Mouse (Mus musculus) stomach, postnatal 0 days (tissue): Measurements from ENCODE around the gene Spdye4b. TPM values are rescaled to one million over a fixed set of nuclear protein-coding genes. Genes with fewer than 3 reads are reported as not detected.
A peak's percentile ranks its signal among the peaks of the same experiment; 100 is the strongest.

Experiments
- ATAC-seq: fragments of 200-750 bp; cut with Nextera tagmentation; 2 replicates; pipeline ENCODE4 v1.8.0; 2017; ENCODE audit not compliant: low FRiP score, low TSS enrichment
- DNase-seq: peaks from one replicate; pipeline ENCODE4 v3.0.0-alpha.2; 2016; ENCODE audit warnings: low spot score
- H3K27ac ChIP-seq: fragments of 300-500 bp; sonication (generic); replicated peaks from 2 replicates; pipeline ENCODE4 v1.5.1; 2014; ENCODE audit warnings: mild to moderate bottlenecking, control low read depth
- H3K27me3 ChIP-seq: fragments of 300-500 bp; sonication (generic); 2 replicates; pipeline ENCODE4 v1.6.1; 2014; ENCODE audit warnings: low read length; ENCODE audit not compliant: control insufficient read depth, insufficient read depth
- H3K36me3 ChIP-seq: fragments of 300-500 bp; sonication (generic); 2 replicates; pipeline ENCODE4 v1.6.1; 2014; ENCODE audit warnings: low read length, mixed read lengths; ENCODE audit not compliant: control insufficient read depth, insufficient read depth
- H3K4me1 ChIP-seq: fragments of 300-500 bp; sonication (generic); replicated peaks from 2 replicates; pipeline ENCODE4 v1.6.1; 2014; ENCODE audit warnings: antibody characterized with exemption; ENCODE audit not compliant: control insufficient read depth, insufficient read depth
- H3K4me2 ChIP-seq: fragments of 300-500 bp; sonication (generic); replicated peaks from 2 replicates; pipeline ENCODE4 v1.6.1; 2014; ENCODE audit warnings: low read depth, mild to moderate bottlenecking, control low read depth, moderate library complexity
- H3K4me3 ChIP-seq: fragments of 300-500 bp; sonication (generic); 2 replicates; pipeline ENCODE4 v1.5.1; 2014; ENCODE audit warnings: low read depth, low read length, control low read depth
- H3K9ac ChIP-seq: fragments of 300-500 bp; sonication (generic); 2 replicates; pipeline ENCODE4 v1.6.1; 2014; ENCODE audit warnings: mild to moderate bottlenecking, low read length, control low read depth, mixed read lengths
- H3K9me3 ChIP-seq: fragments of 300-500 bp; sonication (generic); 2 replicates; pipeline ENCODE4 v1.6.1; 2016; ENCODE audit warnings: low read length; ENCODE audit not compliant: control insufficient read depth
- CTCF ChIP-seq: IDR thresholded peaks from 2 replicates; pipeline ENCODE4 v1.5.1; 2016; ENCODE audit warnings: antibody characterized with exemption, low read depth, mild to moderate bottlenecking, moderate library complexity
- EP300 ChIP-seq: optimal IDR thresholded peaks from 2 replicates; pipeline ENCODE3; 2016; ENCODE audit warnings: antibody characterized with exemption
- WGBS: fragments of 180-500 bp; shearing (Covaris S2); extraction: QIAGEN DNeasy Blood & Tissue Kit; methylation state at CpG from one replicate; pipeline ENCODE4 v1.1.7; 2014; 5-methylcytosine and 5-hydroxymethylcytosine counted together
- microRNA-seq: library from miRNA; unstranded; fragments of <30 nt; microRNA quantifications from one replicate; pipeline ENCODE4, GENCODE M21; 2016
- polyA plus RNA-seq: library from polyadenylated mRNA; unstranded; fragments of >200 nt; fragmentation: Nextera tagmentation; extraction: Ambion mirVana; gene quantifications from 2 replicates; pipeline ENCODE4 v1.2.1, GENCODE M21; 2015

Gene Spdye4b
- polyA plus RNA-seq, 1 experiment from 2014 or later: not detected

DNA sequence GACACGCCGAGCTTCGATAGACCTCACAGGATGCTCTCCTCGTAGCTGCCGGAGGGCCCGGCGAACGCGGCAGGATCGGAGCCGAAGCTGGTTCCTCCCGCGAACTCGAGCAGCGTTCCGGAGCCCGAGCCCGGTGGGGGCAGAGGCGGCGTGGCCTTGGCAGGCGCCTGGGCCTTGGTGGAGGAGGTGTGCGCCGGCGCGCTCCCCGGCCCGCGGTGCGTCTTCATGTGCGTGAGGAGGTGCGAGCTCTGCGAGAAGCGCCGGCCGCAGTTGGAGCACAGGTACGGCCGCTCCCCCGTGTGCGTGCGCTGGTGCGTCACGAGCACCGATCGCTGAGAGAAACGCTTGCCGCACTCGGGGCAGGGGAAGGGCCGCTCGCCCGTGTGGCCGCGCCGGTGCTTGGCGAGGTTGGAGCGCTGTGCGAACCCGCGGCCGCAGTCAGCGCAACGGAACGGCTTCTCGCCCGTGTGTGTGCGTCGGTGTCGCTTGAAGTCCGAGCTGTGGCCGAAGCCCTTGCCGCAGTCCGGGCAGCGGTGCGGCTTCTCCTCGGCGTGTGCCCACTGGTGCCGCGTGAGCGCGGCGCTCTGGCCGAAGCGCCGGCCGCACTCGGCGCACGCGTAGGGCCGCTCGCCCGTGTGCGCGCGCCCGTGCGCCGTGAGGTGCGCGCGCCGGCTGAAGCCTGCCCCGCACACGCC is 72.5 kb downstream of the Spdye4b start:
- Histone ChIP-seq H3K36me3 (peaks cover 12% of the 10 kb centered on the region), H3K4me1 (no peaks in the 10 kb centered on the region), H3K4me3 (peak overlapping the region; percentile 35), H3K9ac (no peak overlapping the region), H3K9me3 (peaks cover 5% of the 10 kb centered on the region), H3K27me3 (peaks cover 14% of the 10 kb centered on the region), H3K27ac (no peak overlapping the region), H3K4me2 (peak overlapping the region; percentile 57)
- no peak for TF ChIP-seq CTCF
- TF ChIP-seq EP300: no peak
- DNase-seq: no peak
- ATAC-seq: no peak
- 22% methylated on average over 90 of the region's 103 CpGs for WGBS

DNA sequence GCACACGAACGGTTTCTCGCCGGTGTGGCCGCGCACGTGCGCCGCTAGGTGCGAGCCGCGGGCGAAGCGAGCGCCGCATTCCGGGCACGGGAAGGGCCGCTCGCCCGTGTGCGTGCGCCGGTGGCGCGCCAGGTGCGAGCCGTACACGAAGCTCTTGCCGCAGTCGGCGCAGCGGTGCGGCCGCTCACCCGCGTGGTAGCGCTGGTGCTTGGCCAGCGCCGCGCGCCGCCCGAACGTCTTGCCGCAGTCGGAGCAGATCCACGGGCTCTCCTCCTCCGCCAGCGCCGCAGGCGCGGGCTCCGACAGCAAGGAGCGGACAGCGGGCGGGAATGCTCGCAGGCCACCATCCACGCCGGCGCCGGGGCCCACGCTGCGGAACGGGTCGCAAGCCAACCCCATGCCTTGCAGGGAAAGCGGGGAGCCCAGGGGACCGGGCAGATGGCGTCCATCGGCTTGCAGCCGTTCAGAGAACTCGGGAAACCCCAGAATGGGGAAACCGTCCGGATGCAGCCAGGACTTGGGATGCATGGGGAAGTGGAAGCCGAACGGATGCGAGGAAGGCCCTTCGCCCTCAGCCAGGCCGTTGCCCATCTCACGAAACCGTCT is 73.2 kb downstream of the Spdye4b start:
- Histone ChIP-seq H3K9me3 (peaks cover 5% of the 10 kb centered on the region), H3K4me2 (peak overlapping the region; percentile 57), H3K4me3 (peak overlapping the region; percentile 35), H3K4me1 (no peaks in the 10 kb centered on the region), H3K36me3 (peaks cover 12% of the 10 kb centered on the region), H3K27ac (no peak overlapping the region), H3K27me3 (peaks cover 14% of the 10 kb centered on the region), H3K9ac (no peak overlapping the region)
- no peak for DNase-seq
- 21% methylated on average over 80 of the region's 81 CpGs for WGBS
- no peak for ATAC-seq
- no peak for TF ChIP-seq CTCF
- no peak for TF ChIP-seq EP300

Small RNA genes within 50 kb of the gene (microRNA-seq; reads per million reads assigned to microRNA genes)
- not detected for gene Gm44405

Other genes with a start within 250 kb of the Spdye4b start
- 42.0 and 42.7 TPM in 2 replicates for gene Fscn1, start 220.7 kb upstream of the Spdye4b start, polyA plus RNA-seq
- 15.4 and 15.6 TPM in 2 replicates for gene Rnf216, start 68.0 kb upstream of the Spdye4b start, polyA plus RNA-seq
- not detected in 2 replicates for gene Olfr718-ps1, start 33.4 kb upstream of the Spdye4b start, polyA plus RNA-seq
- gene Rbak, start 242 bp upstream of the Spdye4b start, polyA plus RNA-seq: 4.2 and 5.2 TPM in 2 replicates
- gene Spdye4a, start 45.9 kb downstream of the Spdye4b start, polyA plus RNA-seq: 0.05 TPM in 1 of 2 replicates, not detected in the other
- 4.2 and 4.5 TPM in 2 replicates for gene Zfp12, start 54.1 kb downstream of the Spdye4b start, polyA plus RNA-seq
- gene Zfp316, start 89.0 kb downstream of the Spdye4b start, polyA plus RNA-seq: 1.4 and 1.7 TPM in 2 replicates
- 0.06 TPM in 2 replicates for gene Zfp853, start 112.6 kb downstream of the Spdye4b start, polyA plus RNA-seq
- gene E130309D02Rik, start 134.3 kb downstream of the Spdye4b start, polyA plus RNA-seq: 15.7 and 18.5 TPM in 2 replicates
- 62.6 and 65.2 TPM in 2 replicates for gene Zdhhc4, start 148.2 kb downstream of the Spdye4b start, polyA plus RNA-seq
- 0.86 and 1.4 TPM in 2 replicates for gene Grid2ip, start 176.3 kb downstream of the Spdye4b start, polyA plus RNA-seq
- gene Kdelr2, start 222.8 kb downstream of the Spdye4b start, polyA plus RNA-seq: 287 and 315 TPM in 2 replicates